ENCODE assay signal across 7 mouse cellular contexts in the genomic region with DNA sequence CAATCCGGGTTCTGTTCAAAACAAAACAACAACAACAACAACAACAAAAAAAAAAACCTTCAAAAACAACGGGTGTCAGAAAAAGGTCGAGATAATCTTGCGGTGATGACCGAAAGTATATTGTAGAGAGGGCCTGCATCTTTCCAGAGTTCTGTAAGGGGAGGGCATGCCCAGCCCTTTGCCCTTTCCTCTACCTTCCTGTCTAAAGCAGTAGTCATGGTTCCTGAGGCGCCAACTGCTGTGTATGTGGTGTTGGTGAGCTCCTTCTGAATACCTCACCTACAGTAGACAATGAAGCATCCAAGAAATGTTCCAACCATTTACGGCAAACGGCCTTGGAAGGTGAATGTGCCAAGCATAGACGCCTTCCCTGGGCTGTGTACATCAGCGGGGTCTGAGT. TPM values are rescaled to one million over a fixed set of nuclear protein-coding genes. Genes with fewer than 3 reads are reported as not detected.
DNase-seq lines count a peak whose midpoint lies in the region; ATAC-seq and TF ChIP-seq lines count a peak whose summit lies in the region.

No protein-coding gene starts in this region.

- H3K4me2 ChIP-seq in forebrain, embryonic 14.5 days (ENCODE audit: low read length): peak overlapping the region; percentile 51
- H3K4me2 ChIP-seq in liver, embryonic 12.5 days: peak overlapping the region; percentile 82
- H3K4me2 ChIP-seq in stomach, postnatal 0 days (replicated peaks; ENCODE audit: low read depth): peak overlapping the region; percentile 87

- intact Hi-C loops in gastrocnemius, postnatal 14 days (cut with DNase I; ENCODE audit: low total_unique reads): no loop called here

- peaks cover 7% of the 10 kb centered on the region; the same call in 1 of the 2 replicates for H3K4me1 ChIP-seq in spleen, adult 2 months (ENCODE audit: control insufficient read depth, insufficient read depth, insufficient read length)
- peaks cover 14% of the 10 kb centered on the region for H3K4me1 ChIP-seq in forebrain, embryonic 14.5 days (ENCODE audit: control insufficient read depth, insufficient read depth, low read length)
- H3K4me1 ChIP-seq in liver, embryonic 12.5 days: peaks cover 16% of the 10 kb centered on the region
- no peaks in the 10 kb centered on the region for H3K4me1 ChIP-seq in stomach, postnatal 0 days (replicated peaks; ENCODE audit: control insufficient read depth, insufficient read depth)

- peak overlapping the region; percentile 89 for H3K27ac ChIP-seq in spleen, adult 2 months (ENCODE audit: insufficient read depth, low read length)
- H3K27ac ChIP-seq in forebrain, embryonic 14.5 days (ENCODE audit: low read depth, low read length): peak overlapping the region; percentile 92
- H3K27ac ChIP-seq in liver, embryonic 12.5 days: no peak overlapping the region
- peak overlapping the region; percentile 89; the same call in 1 of the 2 replicates for H3K27ac ChIP-seq in stomach, postnatal 0 days (replicated peaks)

- no peak for TF ChIP-seq CTCF in spleen, adult 2 months (IDR thresholded peaks at IDR 0.05; ENCODE audit: extremely low read depth, insufficient read depth, insufficient read length, insufficient replicate concordance)
- no peak for TF ChIP-seq CTCF in stomach, postnatal 0 days (IDR thresholded peaks at IDR 0.05; ENCODE audit: low read depth)

- ATAC-seq in forebrain, embryonic 14.5 days: peak; percentile 21; the same call in 1 of the 2 replicates
- ATAC-seq in liver, embryonic 12.5 days: no peak
- no peak for ATAC-seq in stomach, postnatal 0 days (ENCODE audit: low FRiP score, low TSS enrichment)
- ATAC-seq in megakaryocyte progenitor cell, adult 5-6 weeks (replicated peaks; ENCODE audit: poor library complexity): no peak

- H3K9me3 ChIP-seq in forebrain, embryonic 14.5 days (replicated peaks; ENCODE audit: control insufficient read depth, low read length): no peaks in the 10 kb centered on the region
- H3K9me3 ChIP-seq in liver, embryonic 12.5 days (replicated peaks): no peaks in the 10 kb centered on the region
- H3K9me3 ChIP-seq in stomach, postnatal 0 days (ENCODE audit: control insufficient read depth, low read length): no peaks in the 10 kb centered on the region

- peak overlapping the region; percentile 96 for H3K9ac ChIP-seq in forebrain, embryonic 14.5 days (ENCODE audit: low read length)
- H3K9ac ChIP-seq in liver, embryonic 12.5 days: no peak overlapping the region; the same call in 1 of the 2 replicates
- peak overlapping the region; percentile 86 for H3K9ac ChIP-seq in stomach, postnatal 0 days (ENCODE audit: low read length)

- peak overlapping the region; percentile 79 for H3K4me3 ChIP-seq in spleen, adult 2 months (ENCODE audit: extremely low read depth, insufficient read depth, insufficient read length)
- H3K4me3 ChIP-seq in forebrain, embryonic 14.5 days (ENCODE audit: low read depth, low read length): peak overlapping the region; percentile 88
- peak overlapping the region; percentile 67 for H3K4me3 ChIP-seq in liver, embryonic 12.5 days
- H3K4me3 ChIP-seq in stomach, postnatal 0 days (ENCODE audit: low read depth, low read length): peak overlapping the region; percentile 81

- 43% methylated on average over 10 of the region's 10 CpGs for WGBS in spleen, adult 2 months
- WGBS in forebrain, embryonic 14.5 days: 40% methylated on average over 10 of the region's 10 CpGs
- 33% methylated on average over 10 of the region's 10 CpGs for WGBS in liver, embryonic 12.5 days (ENCODE audit: insufficient replicate concordance)
- 41% methylated on average over 10 of the region's 10 CpGs for WGBS in stomach, postnatal 0 days

- DNase-seq in spleen, adult 2 months (ENCODE audit: low read depth in 1 of 2, low spot score in 2 of 2): no peak
- no peak for DNase-seq in spleen, postnatal 4 days (ENCODE audit: low spot score in 2 of 2)
- DNase-seq in forebrain, embryonic 14.5 days (ENCODE audit: low spot score): no peak
- no peak for DNase-seq in stomach, postnatal 0 days (ENCODE audit: low spot score)
- DNase-seq in gastrocnemius, postnatal 14 days: no peak

- TF ChIP-seq EP300 in stomach, postnatal 0 days (optimal IDR thresholded peaks at IDR 0.05): no peak

- no peaks in the 10 kb centered on the region for H3K27me3 ChIP-seq in spleen, adult 2 months (ENCODE audit: control insufficient read depth, insufficient read depth, low read length)
- H3K27me3 ChIP-seq in forebrain, embryonic 14.5 days (replicated peaks; ENCODE audit: control insufficient read depth, insufficient read depth, low read length): no peaks in the 10 kb centered on the region
- H3K27me3 ChIP-seq in liver, embryonic 12.5 days (replicated peaks): peaks cover 32% of the 10 kb centered on the region
- H3K27me3 ChIP-seq in stomach, postnatal 0 days (ENCODE audit: control insufficient read depth, insufficient read depth, low read length): no peaks in the 10 kb centered on the region

- no peak for TF ChIP-seq POLR2A in spleen, adult 2 months (IDR thresholded peaks at IDR 0.05; ENCODE audit: low read depth, low read length)

- H3K36me3 ChIP-seq in spleen, adult 2 months (ENCODE audit: control insufficient read depth, insufficient read depth, low read length): no peaks in the 10 kb centered on the region
- H3K36me3 ChIP-seq in forebrain, embryonic 14.5 days (ENCODE audit: control insufficient read depth, insufficient read depth, low read length): no peaks in the 10 kb centered on the region
- H3K36me3 ChIP-seq in liver, embryonic 12.5 days: no peaks in the 10 kb centered on the region
- no peaks in the 10 kb centered on the region for H3K36me3 ChIP-seq in stomach, postnatal 0 days (ENCODE audit: control insufficient read depth, insufficient read depth, low read length)

RNA-seq across cellular contexts. Expression of a gene that starts 0.5 kb away (rescaled TPM):
- 52.9 and 69.7 TPM in 2 replicates for polyA plus RNA-seq in spleen, adult 2 months (2012; rRNA removed)
- 173 and 183 TPM in 2 replicates for polyA plus RNA-seq in forebrain, embryonic 14.5 days (2014; fragmentation: Nextera tagmentation; extraction: Ambion mirVana)
- polyA plus RNA-seq in liver, embryonic 12.5 days (2016; fragmentation: Nextera tagmentation; extraction: Ambion mirVana): 13.1 and 14.1 TPM in 2 replicates
- polyA plus RNA-seq in stomach, postnatal 0 days (2015; fragmentation: Nextera tagmentation; extraction: Ambion mirVana): 27.8 and 28.1 TPM in 2 replicates
- total RNA-seq in gastrocnemius, postnatal 14 days (2021): 10 to 100 TPM; 18.6 to 43.0 TPM
- total RNA-seq in megakaryocyte progenitor cell, adult 5-6 weeks (2015): 12.9 and 19.2 TPM in 2 replicates
- total RNA-seq in megakaryocyte progenitor cell, adult 5-6 weeks (2017): 8.0 and 13.1 TPM in 2 replicates
